Mouse (Mus musculus) heart, embryonic 15.5 days (tissue): ENCODE measurements around the gene Asxl2. TPM values are rescaled to one million over a fixed set of nuclear protein-coding genes. Genes with fewer than 3 reads are reported as not detected.
A peak's percentile ranks its signal among the peaks of the same experiment; 100 is the strongest.
"Not testable (repeated sequence)": the region's sequence is repeated elsewhere in the genome, so short reads cannot be mapped to it uniquely, and the experiment has no call there.

ENCODE experiments used
- ATAC-seq: fragments of 200-750 bp; cut with Nextera tagmentation; replicated peaks from 2 replicates; pipeline ENCODE4 v1.8.0; 2017; ENCODE audit warnings: low read depth, moderate TSS enrichment; ENCODE audit not compliant: insufficient number of reproducible peaks, insufficient read depth, low FRiP score
- H3K27ac ChIP-seq: fragments of 300-500 bp; sonication (generic); 2 replicates; pipeline ENCODE4 v1.5.1; 2015; ENCODE audit warnings: mild to moderate bottlenecking, inconsistent platforms
- H3K27me3 ChIP-seq: fragments of 300-500 bp; sonication (generic); 2 replicates; pipeline ENCODE4 v1.6.1; 2015; ENCODE audit warnings: inconsistent platforms
- H3K36me3 ChIP-seq: fragments of 300-500 bp; sonication (generic); 2 replicates; pipeline ENCODE4 v1.6.1; 2015; ENCODE audit warnings: mild to moderate bottlenecking, inconsistent platforms
- H3K4me1 ChIP-seq: fragments of 300-500 bp; sonication (generic); replicated peaks from 2 replicates; pipeline ENCODE4 v1.6.1; 2015; ENCODE audit warnings: inconsistent platforms
- H3K4me2 ChIP-seq: fragments of 300-500 bp; sonication (generic); 2 replicates; pipeline ENCODE4 v1.6.1; 2015; ENCODE audit warnings: inconsistent platforms, mild to moderate bottlenecking, moderate library complexity
- H3K4me3 ChIP-seq: fragments of 300-500 bp; sonication (generic); 2 replicates; pipeline ENCODE4 v1.5.1; 2015; ENCODE audit warnings: mild to moderate bottlenecking, inconsistent platforms
- H3K9ac ChIP-seq: fragments of 300-500 bp; sonication (generic); 2 replicates; pipeline ENCODE4 v1.6.1; 2015; ENCODE audit warnings: mild to moderate bottlenecking, inconsistent platforms
- H3K9me3 ChIP-seq: fragments of 300-500 bp; sonication (generic); replicated peaks from 2 replicates; pipeline ENCODE4 v1.6.1; 2016; ENCODE audit warnings: inconsistent platforms
- WGBS: fragments of 180-500 bp; shearing (Covaris S2); methylation state at CpG from one replicate; pipeline ENCODE4 v1.1.7; 2015; ENCODE audit warnings: mixed read lengths; 5-methylcytosine and 5-hydroxymethylcytosine counted together
- polyA plus RNA-seq: library from polyadenylated mRNA; unstranded; fragments of >200 nt; fragmentation: Nextera tagmentation; extraction: Ambion mirVana; gene quantifications from 2 replicates; pipeline ENCODE4 v1.2.1, GENCODE M21; 2015

Gene Asxl2
- polyA plus RNA-seq, 1 experiment from 2014 or later, result 14.4 TPM

DNA sequence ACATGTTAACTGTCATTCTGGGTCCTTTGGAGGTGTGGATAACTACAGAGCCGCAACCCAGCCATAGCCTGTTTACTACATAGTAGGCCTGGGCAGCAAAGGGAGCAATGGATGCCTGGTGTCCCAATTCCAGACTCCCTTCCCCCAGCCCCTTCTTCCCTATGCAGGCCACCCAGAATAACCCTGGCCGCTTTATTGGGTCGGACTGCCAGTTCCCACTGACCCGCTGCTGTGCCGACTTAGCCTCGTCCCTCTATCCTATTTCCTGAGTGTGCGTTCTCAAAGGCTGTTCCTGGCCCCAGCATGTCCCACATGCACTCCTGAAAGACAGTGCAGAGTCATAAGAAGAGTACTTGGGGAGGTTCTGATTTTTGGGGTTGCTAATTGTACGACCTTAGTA is 29.7 kb upstream of the Asxl2 start:
- Histone ChIP-seq H3K27ac (no peak overlapping the region), H3K4me2 (no peak overlapping the region), H3K9ac (no peak overlapping the region), H3K36me3 (no peaks in the 10 kb centered on the region; the same call in 1 of the 2 replicates), H3K4me1 (no peaks in the 10 kb centered on the region; the same call in 1 of the 2 replicates), H3K27me3 (no peaks in the 10 kb centered on the region), H3K9me3 (no peaks in the 10 kb centered on the region), H3K4me3 (no peak overlapping the region)
- no peak for ATAC-seq
- WGBS, result 80% methylated on average over 8 of the region's 8 CpGs

DNA sequence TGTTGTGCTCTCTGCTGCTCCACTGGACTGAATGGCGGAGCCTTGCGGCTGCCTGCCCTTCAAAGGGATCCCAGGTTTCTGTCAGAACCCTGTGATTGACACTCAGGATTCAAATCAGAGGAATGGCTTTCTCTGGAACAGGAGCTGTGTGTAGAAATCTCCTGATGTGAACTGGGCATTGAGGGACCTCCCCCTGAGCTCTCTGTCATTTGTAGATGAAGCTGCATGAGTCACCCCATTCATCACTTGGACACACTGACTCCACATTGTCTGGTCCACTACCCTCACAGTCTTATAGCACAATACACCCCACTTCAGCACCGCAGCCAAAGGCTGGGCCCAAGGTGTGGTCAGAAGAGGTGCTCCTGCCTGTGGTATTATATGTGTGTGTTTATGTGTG is 21.0 kb upstream of the Asxl2 start:
- H3K36me3 ChIP-seq, result peaks cover 17% of the 10 kb centered on the region
- H3K27ac ChIP-seq, H3K4me1 ChIP-seq, H3K4me3 ChIP-seq, H3K4me2 ChIP-seq, H3K9me3 ChIP-seq, H3K9ac ChIP-seq, H3K27me3 ChIP-seq, ATAC-seq: not testable (repeated sequence)
- 85% methylated on average over 3 of the region's 3 CpGs for WGBS

DNA sequence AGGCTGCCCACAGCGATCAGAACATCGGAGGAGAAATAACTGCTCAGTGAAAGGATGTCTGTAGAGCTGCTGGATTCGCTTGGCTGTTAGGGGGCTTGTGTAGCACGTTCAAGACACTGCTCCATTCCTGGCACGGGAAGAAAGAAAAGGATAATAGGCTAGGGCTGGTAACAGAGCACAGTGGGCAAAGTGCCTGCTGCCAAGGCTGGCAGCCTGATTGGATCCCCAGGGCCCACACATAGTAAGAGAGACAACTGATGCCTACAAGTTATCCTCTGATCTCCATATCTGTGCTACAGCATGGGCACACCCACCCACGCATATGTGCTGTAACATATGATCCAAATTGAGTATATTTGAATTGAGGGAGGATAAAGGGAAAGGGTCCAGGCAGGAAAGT is 20.1 kb upstream of the Asxl2 start:
- no peak overlapping the region for H3K4me3 ChIP-seq
- no peaks in the 10 kb centered on the region for H3K4me1 ChIP-seq
- ATAC-seq, result no peak
- 87% methylated on average over 6 of the region's 6 CpGs for WGBS
- no peak overlapping the region for H3K4me2 ChIP-seq
- H3K9ac ChIP-seq, result no peak overlapping the region
- peaks cover 17% of the 10 kb centered on the region for H3K36me3 ChIP-seq
- H3K27ac ChIP-seq, result no peak overlapping the region
- H3K9me3 ChIP-seq, result no peaks in the 10 kb centered on the region
- H3K27me3 ChIP-seq, result no peaks in the 10 kb centered on the region

DNA sequence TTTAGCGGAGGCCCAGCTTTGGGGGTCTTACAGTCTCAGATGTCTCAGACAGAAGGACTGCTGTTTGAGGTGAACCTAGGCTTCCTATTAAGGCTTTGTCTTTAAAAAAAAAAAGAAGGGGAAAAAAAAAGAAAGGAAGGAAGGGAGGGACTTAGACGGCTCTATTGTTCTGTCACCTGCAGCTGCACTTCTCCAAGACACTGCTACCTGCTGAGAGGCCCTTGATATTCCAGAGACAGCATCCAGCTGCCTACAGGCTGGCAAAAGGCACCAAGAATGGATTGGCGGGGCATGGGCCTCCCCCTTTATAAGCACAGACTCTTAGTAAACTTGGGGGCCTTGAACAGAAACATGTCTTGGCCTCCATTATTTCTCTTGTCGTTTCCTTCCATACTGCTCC is 11.7 kb upstream of the Asxl2 start:
- no peaks in the 10 kb centered on the region for H3K9me3 ChIP-seq
- H3K4me2 ChIP-seq, result no peak overlapping the region
- no peaks in the 10 kb centered on the region for H3K36me3 ChIP-seq
- 85% methylated on average over 4 of the region's 4 CpGs for WGBS
- no peak overlapping the region for H3K4me3 ChIP-seq
- no peak overlapping the region for H3K9ac ChIP-seq
- no peaks in the 10 kb centered on the region for H3K4me1 ChIP-seq
- H3K27ac ChIP-seq, result no peak overlapping the region
- H3K27me3 ChIP-seq, result no peaks in the 10 kb centered on the region
- ATAC-seq, result no peak

DNA sequence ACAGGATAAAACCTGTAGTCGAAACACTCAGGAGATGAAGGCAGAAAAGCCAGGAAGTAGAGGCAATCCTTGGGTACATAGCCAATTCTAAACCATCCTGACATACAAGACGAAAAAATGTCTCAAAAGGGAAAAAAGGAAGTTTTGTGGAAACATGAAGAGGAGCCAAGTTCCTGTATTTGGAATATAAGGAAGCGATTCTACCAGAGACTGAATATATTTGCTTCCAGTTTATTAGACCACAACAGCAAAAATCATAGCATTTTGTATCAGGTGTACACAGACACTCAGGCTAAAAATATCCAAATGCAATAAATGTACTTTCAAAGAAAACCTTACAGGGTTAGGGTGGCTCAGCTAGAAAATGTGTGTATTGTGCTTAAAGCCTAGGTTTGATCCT is 7.9 kb upstream of the Asxl2 start:
- ATAC-seq, result no peak
- H3K9ac ChIP-seq, result no peak overlapping the region
- H3K9me3 ChIP-seq, result no peaks in the 10 kb centered on the region
- no peaks in the 10 kb centered on the region for H3K36me3 ChIP-seq
- H3K27ac ChIP-seq, result no peak overlapping the region
- no peaks in the 10 kb centered on the region for H3K4me1 ChIP-seq
- 84% methylated on average over 3 of the region's 3 CpGs for WGBS
- H3K4me3 ChIP-seq, result no peak overlapping the region
- H3K27me3 ChIP-seq, result no peaks in the 10 kb centered on the region
- H3K4me2 ChIP-seq, result no peak overlapping the region

DNA sequence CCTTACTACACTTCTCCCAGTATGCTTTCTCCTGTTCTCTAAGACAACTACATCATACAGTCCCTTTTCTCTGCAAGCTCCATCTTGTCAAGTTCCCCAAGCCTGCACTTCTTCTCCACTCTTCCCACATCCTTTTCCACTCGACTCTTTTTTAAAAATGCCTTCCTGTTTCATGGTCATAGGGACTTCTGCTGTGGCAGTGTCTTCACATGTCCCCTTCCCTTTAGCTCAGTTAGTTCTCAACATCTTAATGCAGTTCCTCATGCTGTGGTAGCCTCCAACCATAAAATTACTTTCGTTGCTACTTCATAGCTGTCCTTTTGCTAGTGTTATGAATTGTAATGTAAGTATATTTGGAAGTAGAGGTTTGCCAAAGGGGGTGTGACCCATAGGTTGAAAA is 6.1 kb upstream of the Asxl2 start:
- no peak for ATAC-seq
- H3K27ac ChIP-seq, result no peak overlapping the region
- no peaks in the 10 kb centered on the region for H3K27me3 ChIP-seq
- H3K4me3 ChIP-seq, result no peak overlapping the region
- no peaks in the 10 kb centered on the region for H3K9me3 ChIP-seq
- H3K4me1 ChIP-seq, result peaks cover 13% of the 10 kb centered on the region
- H3K36me3 ChIP-seq, result no peaks in the 10 kb centered on the region
- H3K4me2 ChIP-seq, result no peak overlapping the region
- no peak overlapping the region for H3K9ac ChIP-seq
- WGBS, result 89% methylated on average over 2 of the region's 2 CpGs

DNA sequence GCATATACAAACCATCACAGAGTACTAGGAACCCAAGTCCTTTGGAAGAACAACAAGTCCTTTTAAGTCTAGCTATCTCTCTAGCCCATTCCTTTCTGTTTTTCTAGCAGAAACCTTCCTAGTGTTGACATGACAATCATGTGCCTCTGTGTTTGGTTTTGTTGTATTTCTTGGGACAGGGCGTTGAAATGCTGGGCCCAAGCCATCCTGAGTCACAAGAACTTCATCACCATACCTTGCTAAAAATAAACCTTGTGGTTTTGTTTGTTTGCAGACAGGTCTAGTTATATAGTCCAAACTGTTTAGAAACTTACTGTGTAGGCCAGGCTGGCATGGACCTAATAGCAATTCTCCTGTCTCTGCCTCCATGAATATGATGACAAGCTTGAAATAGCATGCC is 3.9 kb upstream of the Asxl2 start:
- no peak for ATAC-seq
- no peaks in the 10 kb centered on the region for H3K9me3 ChIP-seq
- peaks cover 14% of the 10 kb centered on the region for H3K4me1 ChIP-seq
- no peaks in the 10 kb centered on the region for H3K27me3 ChIP-seq
- H3K4me3 ChIP-seq, result no peak overlapping the region
- no peak overlapping the region for H3K9ac ChIP-seq
- WGBS, result 63% methylated on average over 1 of the region's 1 CpGs
- no peak overlapping the region for H3K4me2 ChIP-seq
- no peaks in the 10 kb centered on the region for H3K36me3 ChIP-seq
- no peak overlapping the region for H3K27ac ChIP-seq

DNA sequence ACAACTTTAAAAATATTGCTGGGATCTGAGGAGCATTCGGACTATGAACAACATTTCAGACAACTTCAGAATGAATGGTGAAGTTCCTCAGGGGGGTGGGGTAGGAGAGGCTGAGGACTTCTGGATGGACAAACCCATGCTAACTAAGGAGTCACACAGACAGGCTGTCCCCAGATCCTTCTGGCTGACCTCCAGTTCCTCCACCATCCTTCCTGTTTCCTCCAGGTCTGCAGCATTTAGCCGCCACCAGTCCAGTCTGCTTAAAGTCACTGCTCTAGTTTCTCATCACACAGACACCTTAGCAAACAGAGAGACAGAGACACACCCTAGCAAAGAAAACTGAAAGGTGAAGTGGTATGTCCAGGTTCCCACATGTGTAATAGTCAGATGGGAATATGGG is 2.5 kb upstream of the Asxl2 start:
- H3K36me3 ChIP-seq, result no peaks in the 10 kb centered on the region
- ATAC-seq, result no peak
- no peak overlapping the region for H3K9ac ChIP-seq
- no peaks in the 10 kb centered on the region for H3K9me3 ChIP-seq
- H3K4me3 ChIP-seq, result no peak overlapping the region
- peaks cover 22% of the 10 kb centered on the region for H3K4me1 ChIP-seq
- H3K4me2 ChIP-seq, result no peak overlapping the region
- no peaks in the 10 kb centered on the region for H3K27me3 ChIP-seq
- 80% methylated on average over 2 of the region's 2 CpGs for WGBS
- no peak overlapping the region for H3K27ac ChIP-seq

DNA sequence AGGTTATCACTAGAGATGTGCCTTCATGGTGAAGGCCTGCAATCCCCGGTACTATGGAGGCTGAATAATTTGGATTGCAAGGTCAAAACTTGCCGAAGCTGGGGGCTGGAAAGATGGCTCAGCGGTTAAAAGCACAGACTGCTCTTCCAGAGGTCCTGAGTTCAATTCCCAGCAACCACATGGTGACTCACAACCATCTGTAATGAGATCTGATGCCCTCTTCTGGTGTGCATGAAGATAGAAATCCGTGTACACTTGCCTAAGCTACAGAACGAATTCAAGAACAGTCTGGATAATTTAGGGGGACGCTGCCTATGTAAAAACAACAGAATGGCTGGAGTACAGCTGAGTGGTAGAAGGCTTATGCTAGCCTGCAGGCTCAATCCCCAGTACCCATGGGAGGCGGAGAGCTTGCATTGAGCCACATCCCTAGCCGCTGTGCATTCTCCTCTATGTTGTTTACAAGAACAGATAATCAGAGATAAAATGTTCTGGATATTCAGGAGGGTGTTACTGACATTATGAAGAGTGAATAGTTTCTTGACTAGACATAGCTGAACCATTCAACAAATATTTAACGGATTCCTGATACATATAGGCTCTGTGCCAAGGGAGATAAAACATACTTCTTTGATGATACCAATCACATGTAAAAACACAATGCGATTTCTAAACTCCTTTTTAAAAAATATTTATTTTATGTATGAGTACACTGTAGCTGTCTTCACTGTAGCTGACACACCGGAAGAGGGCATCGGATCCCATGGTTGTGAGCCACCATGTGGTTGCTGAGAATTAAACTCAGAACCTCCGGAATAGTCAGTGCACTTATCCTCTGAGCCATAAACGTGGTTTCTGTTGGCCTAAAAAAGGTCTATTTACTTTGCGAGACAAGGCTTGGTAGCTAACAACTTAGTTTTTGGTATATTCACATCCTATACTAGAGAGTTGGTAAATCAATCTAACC is 999 bp upstream of the Asxl2 start:
- H3K27ac ChIP-seq, result peak overlapping the region; percentile 97
- H3K36me3 ChIP-seq, result no peaks in the 10 kb centered on the region
- H3K4me1 ChIP-seq, result peaks cover 28% of the 10 kb centered on the region
- 39% methylated on average over 15 of the region's 15 CpGs for WGBS
- H3K9ac ChIP-seq, result peak overlapping the region; percentile 45
- ATAC-seq, result 0 out of 2 replicates have a peak, but pooled peaks have one; percentile 18
- H3K4me3 ChIP-seq, result peak overlapping the region; percentile 88
- H3K9me3 ChIP-seq, result no peaks in the 10 kb centered on the region
- peak overlapping the region; percentile 68 for H3K4me2 ChIP-seq
- H3K27me3 ChIP-seq, result no peaks in the 10 kb centered on the region

DNA sequence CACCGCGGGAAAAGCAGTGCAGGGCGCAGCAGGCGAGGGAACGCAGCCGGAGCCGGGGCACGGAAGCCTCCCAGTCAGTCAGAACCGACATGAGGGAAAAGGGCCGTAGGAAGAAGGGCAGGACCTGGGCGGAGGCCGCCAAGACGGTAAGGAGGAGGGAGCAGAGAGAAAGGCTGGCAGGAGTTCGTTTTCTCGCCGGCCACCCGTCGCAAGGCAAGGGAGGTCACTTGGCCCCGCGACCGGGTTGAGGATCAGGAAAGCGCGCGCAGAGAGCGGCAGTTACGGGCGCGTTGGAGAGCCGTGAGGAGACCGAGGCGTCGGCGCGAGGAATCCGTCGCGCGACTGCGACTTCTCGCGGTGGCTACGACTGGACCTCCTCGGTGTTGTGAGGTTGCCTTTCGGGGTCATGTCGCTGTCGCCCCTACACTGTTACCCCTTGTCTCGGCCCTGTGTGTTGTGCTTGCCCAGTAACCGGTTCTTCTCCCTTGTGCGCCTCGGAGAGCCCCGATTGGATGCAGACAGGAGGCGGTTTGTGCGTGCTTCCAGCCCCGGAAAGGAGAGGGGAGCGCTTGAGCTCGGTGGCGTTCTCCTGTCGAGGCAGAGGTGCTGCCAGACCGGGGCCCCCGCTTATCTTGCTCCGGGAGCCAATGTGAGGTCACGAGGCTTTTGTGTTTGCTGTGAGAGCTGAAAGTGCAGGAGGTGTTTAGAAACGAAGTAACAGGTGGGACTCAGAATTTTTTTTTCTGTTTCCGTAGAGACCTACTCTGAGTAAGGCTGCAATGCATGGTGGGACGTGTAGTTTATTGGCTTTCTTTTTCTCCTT is 621 bp downstream of the Asxl2 start:
- H3K36me3 ChIP-seq, result no peaks in the 10 kb centered on the region
- under 1% methylated on average over 65 of the region's 65 CpGs for WGBS
- H3K9ac ChIP-seq, result peak overlapping the region; percentile 95
- peaks cover 28% of the 10 kb centered on the region for H3K4me1 ChIP-seq
- peak; percentile 57 for ATAC-seq
- peak overlapping the region; percentile 88 for H3K4me3 ChIP-seq
- H3K4me2 ChIP-seq, result peak overlapping the region; percentile 68
- no peaks in the 10 kb centered on the region for H3K9me3 ChIP-seq
- H3K27me3 ChIP-seq, result no peaks in the 10 kb centered on the region
- H3K27ac ChIP-seq, result peak overlapping the region; percentile 97

DNA sequence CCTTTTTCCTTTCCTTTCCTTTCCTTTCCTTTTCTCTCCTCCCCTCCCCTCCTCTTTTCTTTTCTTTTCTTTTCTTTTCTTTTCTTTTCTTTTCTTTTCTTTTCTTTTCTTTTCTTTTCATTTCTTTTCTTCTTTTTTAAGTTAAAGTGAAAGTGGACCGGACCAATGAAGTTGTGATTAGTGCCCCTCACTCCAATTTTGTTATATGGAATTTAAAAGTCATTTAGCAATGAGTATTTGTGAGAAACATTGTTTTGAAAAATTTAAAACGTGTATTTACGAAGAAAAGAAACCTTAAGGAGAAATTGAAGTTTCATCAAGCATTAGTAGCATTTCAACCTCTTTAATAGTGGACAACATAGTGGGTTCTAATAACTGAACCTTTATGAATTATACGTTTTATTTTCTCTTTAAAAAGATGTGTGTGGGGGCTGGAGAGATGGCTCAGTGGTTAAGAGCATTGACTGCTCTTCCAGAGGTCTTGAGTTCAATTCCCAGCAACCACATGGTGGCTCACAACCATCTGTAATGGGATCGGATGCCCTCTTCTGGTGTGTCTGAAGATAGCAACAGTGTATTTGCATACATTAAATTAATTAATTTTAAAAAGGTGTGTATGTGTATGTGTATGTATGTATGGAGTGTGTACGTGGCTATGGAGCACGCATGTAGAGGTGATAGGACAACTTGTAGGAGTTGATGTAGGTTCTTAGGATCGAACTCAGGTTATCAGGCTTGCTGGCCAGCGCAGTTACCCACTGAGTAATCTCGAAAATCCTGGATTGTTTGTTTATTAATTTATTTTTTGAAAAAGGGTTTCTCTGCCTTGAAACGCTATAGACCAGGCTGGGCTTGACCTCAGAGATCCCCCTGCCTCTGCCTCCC is 1.5 kb downstream of the Asxl2 start:
- peaks cover 28% of the 10 kb centered on the region for H3K4me1 ChIP-seq
- H3K27ac ChIP-seq, result peak overlapping the region; percentile 97
- no peak for ATAC-seq
- WGBS, result 61% methylated on average over 11 of the region's 11 CpGs
- H3K9ac ChIP-seq, result no peak overlapping the region
- no peaks in the 10 kb centered on the region for H3K27me3 ChIP-seq
- H3K9me3 ChIP-seq, result no peaks in the 10 kb centered on the region
- H3K4me2 ChIP-seq, result peak overlapping the region; percentile 68
- H3K36me3 ChIP-seq, result no peaks in the 10 kb centered on the region
- H3K4me3 ChIP-seq, result peak overlapping the region; percentile 88
